Mouse (Mus musculus) cerebellum, postnatal 14 days (tissue): ENCODE measurements at regions not wholly inside any gene's neighbourhood (a gene's known extent, or its start where the extent isn't known, plus 50 kb on each side); places are given as distances from the start of the nearest gene placed in this dataset.

Experiments
- DNase-seq, 2 experiments: peaks; one replicate each; pipeline ENCODE4 v3.0.0; 2021; ENCODE audit warnings: mixed read lengths in 2 of 2

GRCm38 (mm10) chr11:25538641-25539258, 671.8 kb downstream of the 5730522E02Rik start:
- peak; percentile 52 to 57 for DNase-seq

GRCm38 (mm10) chr11:25536069-25536468, 674.5 kb downstream of the 5730522E02Rik start:
- DNase-seq = no peak

DNA sequence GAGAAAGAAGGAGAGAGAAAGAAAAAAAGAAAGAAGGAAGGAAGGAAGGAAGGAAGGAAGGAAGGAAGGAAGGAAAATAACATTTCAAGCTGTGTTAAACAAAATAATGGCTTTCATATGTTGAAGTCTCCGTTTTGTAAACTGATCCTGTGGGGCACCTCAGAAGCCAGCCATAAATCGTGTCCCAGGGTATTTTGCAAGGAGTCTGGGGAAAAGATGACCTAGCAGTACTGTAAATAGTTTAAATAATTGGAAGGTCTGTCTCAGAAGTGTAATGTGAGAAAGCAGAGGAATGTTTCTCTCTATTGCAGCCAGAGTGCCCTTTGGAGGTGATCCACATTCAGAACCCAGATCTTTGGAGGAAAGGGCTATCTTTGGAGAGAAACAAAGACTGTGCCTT, 677.5 kb downstream of the 5730522E02Rik start:
- no peak for DNase-seq

DNA sequence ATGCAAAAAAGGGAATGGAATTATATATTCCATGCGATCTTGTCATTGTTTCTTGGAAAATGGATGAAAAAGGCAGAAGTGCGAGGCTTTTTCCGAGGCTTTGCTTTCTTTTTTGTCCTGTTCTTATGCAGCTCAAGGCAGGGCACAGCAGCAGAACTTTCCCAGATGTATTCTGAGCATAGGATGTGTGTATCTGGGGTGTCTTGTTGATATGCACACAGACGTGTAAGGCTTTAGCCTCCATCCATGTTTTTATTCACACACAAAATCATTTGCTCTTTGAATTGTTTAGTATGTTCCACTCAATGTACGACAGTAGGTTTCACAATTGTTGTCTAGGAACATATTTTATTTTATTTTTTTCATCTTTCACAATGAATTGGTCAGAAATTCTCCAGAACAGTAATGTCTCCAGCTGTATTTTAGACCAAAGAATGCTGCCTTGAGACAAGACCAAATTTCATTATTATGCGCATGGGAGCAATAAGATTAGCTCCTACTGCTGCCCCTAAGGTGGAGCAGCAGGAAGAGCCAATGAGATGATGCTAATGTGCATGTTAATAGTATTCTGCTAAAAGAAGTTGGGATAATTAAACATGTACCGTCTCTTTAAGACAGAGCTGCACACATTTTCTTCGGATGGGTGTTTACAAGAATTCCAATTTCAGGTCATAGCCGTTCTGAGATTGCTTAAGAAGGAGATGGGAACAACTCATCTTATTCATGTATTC, 678.7 kb downstream of the 5730522E02Rik start:
- no peak for DNase-seq

GRCm38 (mm10) chr11:25528056-25528455, 682.5 kb downstream of the 5730522E02Rik start:
- DNase-seq = no peak

GRCm38 (mm10) chr11:25518903-25519302, 691.7 kb downstream of the 5730522E02Rik start:
- DNase-seq = no peak

- DNase-seq = no peak
Observed at GRCm38 (mm10) chr11:25518131-25518530, 692.4 kb downstream of the 5730522E02Rik start.

DNA sequence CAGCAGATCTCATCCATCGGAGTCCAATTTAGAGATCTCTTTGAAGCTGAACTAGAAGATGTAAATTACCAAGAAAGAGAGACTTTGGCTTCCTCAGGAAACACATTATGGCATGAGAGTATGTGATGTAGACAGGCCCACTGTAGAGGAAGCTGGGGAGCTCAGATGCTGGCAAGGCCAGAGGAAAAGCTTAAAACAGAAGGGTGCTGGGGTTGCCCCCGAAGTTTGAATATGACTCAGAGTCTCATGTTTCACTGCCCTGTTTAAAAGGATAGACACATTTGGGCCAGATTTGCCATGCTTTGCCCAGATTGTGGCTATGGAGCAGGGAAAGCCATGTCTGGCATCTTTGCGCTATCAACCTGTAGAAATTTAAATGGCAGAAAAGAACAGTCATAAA, 705.1 kb downstream of the 5730522E02Rik start:
- no peak for DNase-seq

- DNase-seq = no peak
Observed at GRCm38 (mm10) chr11:25473682-25474365, 736.7 kb downstream of the 5730522E02Rik start.

DNA sequence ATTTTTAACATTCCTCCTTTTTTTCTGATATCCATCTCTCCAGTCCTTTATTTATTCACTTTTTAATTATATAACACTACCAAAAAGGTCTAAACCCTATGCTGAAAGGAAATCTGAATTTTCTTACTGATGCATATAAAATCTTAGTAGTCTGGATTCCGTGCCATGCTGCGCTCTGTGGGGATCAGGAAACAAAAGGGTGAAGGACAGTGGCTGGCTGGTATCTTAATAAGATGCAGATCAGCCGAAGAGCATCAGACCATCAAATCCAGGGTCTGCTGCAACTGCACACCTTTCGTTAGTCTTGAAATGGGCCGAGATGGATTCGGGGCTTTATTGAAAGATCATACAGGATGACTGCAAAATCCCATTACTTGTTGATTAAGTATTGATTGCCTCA, 740.7 kb downstream of the 5730522E02Rik start:
- DNase-seq = no peak

GRCm38 (mm10) chr11:25437206-25437605, 773.4 kb downstream of the 5730522E02Rik start:
- DNase-seq = no peak

GRCm38 (mm10) chr11:25435645-25436044, 774.9 kb downstream of the 5730522E02Rik start:
- DNase-seq = peak in 1 of 2 experiments; percentile 2

GRCm38 (mm10) chr11:25423186-25423585, 787.4 kb downstream of the 5730522E02Rik start:
- DNase-seq = no peak

DNA sequence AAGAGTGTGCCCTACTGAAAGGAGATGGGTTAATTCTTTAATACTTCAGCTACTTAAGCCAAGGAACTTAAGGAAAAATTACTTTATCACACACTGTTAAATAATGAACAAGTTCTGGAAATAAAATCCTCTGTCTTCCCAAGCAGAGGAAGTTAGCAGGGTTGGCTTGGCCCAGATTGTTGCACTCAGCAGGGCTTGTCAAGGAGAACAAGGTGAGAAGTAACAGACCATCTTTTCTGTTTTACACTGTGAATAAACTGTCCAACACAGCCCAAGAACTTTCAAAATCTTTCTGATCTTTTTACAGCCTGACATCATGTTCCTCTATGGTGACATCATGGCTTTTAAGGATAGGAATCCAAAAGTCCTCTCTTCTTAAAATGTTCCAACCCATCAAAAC, 789.1 kb downstream of the 5730522E02Rik start:
- DNase-seq = no peak

GRCm38 (mm10) chr11:25410403-25411090, 800.0 kb downstream of the 5730522E02Rik start:
- no peak for DNase-seq

DNA sequence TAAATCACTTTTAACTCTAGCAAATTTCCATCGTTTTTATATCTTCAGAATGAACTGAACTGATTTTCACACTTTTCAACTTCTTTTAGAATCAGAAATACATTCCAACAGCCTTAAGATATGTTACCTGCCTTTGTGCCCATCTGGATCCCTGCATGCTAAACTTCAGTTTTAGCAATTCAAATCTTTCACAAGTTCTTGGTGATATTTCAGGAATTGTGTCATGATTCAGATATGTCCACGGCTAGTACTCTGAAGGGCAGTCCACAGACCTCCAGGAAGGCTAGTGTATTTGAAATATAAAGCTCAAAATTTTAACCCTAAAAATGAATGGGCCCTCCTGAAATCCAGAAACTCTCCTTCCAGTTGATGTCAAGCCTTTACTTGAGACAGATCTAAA, 818.9 kb downstream of the 5730522E02Rik start:
- no peak for DNase-seq

GRCm38 (mm10) chr11:25367111-25367510, 843.5 kb downstream of the 5730522E02Rik start:
- no peak for DNase-seq

DNA sequence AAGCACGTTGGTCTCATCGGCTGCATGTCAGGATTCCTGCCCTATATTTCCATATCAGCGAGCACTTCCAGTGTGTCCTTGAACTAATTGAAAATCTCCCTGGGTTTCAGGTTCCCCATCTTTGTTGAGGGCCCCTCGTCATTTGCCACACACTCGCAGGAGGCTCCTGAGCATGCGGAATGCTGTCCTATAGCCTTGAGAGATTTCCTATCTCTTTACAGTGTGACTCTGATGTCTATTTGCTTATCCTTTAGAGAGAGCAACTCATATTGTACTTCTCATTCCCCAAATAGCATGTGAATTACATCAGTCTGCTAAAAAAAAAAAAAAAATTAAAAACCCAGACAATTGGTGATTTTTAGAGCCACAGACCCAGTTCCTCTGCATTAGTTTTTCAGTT, 845.1 kb downstream of the 5730522E02Rik start:
- DNase-seq = no peak

GRCm38 (mm10) chr11:25359723-25360122, 850.8 kb downstream of the 5730522E02Rik start:
- no peak for DNase-seq

- DNase-seq = peak; percentile 3 to 6
Observed at GRCm38 (mm10) chr11:25357717-25358411, 852.7 kb downstream of the 5730522E02Rik start.

DNA sequence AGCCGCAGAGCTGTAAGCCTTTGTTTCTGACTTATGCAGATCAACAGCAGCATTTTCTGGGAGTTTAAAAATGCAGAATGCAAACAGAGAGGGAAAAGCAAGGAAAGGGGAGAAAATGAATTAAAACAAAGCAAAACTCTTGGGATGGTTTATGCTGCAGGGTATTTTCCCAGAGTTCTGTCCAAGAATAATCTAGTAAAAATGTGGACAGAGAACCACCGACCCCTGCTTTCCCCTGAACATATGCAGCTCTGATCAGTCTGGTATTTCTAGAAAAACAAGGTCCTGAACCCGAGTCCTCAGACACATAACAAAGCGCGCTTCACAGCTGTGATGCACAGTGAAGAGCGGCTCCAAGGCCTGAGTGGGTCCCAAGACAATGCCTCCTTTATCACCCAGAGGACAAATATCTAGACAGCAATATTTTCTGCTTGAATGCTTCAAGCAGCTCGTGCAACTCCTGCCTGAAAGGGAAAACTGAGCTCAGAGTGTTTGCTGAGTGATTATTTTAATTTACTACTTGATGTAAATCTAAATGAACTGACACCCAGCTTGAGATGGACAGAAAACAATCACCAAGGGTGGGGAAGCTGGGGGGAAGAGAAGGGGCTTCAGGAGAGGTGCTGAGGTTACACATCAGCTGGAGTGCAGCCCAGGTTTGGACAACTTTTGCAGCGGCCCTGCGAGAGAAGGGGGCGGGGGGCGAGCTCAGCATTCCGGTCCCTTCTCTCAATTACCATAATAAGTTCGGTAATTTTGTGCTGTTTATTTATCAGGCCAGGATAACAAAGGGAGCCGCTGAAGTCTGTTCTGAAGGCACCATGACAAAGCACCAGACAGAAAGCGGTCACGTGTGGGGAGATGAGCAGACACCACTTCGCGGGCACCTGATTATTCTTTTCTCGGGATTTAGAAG, 853.6 kb downstream of the 5730522E02Rik start:
- peak; percentile 8 to 10 for DNase-seq
